Mouse (Mus musculus): ENCODE measurements around the gene Ttc23. TPM values are rescaled to one million over a fixed set of nuclear protein-coding genes. Genes with fewer than 3 reads are reported as not detected.

Gene Ttc23
- total and polyA plus RNA-seq, 3 experiments, result 0.42 to 4.8 TPM; not detected in 1

- Histone ChIP-seq H3K4me1 (ENCODE audit: control insufficient read depth in 1 of 2, insufficient read depth in 2 of 2, low read length in 2 of 2) (no peaks in the 10 kb centered on the region), H3K9ac (ENCODE audit: control insufficient read depth, low read depth, low read length, poor library complexity, severe bottlenecking) (no peak overlapping the region), H3K9me3 (replicated peaks; ENCODE audit: insufficient read depth, low read length) (no peaks in the 10 kb centered on the region), H3K4me3 (ENCODE audit: control insufficient read depth in 1 of 2, insufficient read depth in 1 of 2, low read depth in 2 of 2, low read length in 2 of 2) (no peak overlapping the region), H3K27ac (ENCODE audit: control insufficient read depth, low read depth, low read length) (no peak overlapping the region), H3K36me3 (ENCODE audit: control insufficient read depth in 1 of 2, insufficient read depth in 2 of 2, low read length in 2 of 2) (no peaks in the 10 kb centered on the region), H3K79me2 (ENCODE audit: control insufficient read depth, insufficient read depth, low read length, poor library complexity) (no peaks in the 10 kb centered on the region), H3K27me3 (ENCODE audit: control insufficient read depth in 1 of 2, insufficient read depth in 2 of 2, low read length in 2 of 2) (no peaks in the 10 kb centered on the region)
- no peak for TF ChIP-seq RCOR1 (IDR thresholded peaks at IDR 0.05; ENCODE audit: low read depth, low read length)
- no peak for TF ChIP-seq ZKSCAN1 (IDR thresholded peaks at IDR 0.05; ENCODE audit: low read depth, low read length)
- TF ChIP-seq E2F4 (IDR thresholded peaks at IDR 0.05; ENCODE audit: borderline replicate concordance, low read depth, low read length), result no peak
- no peak for TF ChIP-seq USF1 (IDR thresholded peaks at IDR 0.05; ENCODE audit: low read depth, low read length)
- no peak for TF ChIP-seq CHD1 (IDR thresholded peaks at IDR 0.05; ENCODE audit: low read depth, low read length)
- TF ChIP-seq MAZ (IDR thresholded peaks at IDR 0.05; ENCODE audit: low read depth, low read length), result no peak
- no peak for TF ChIP-seq EP300 (IDR thresholded peaks at IDR 0.05; ENCODE audit: low read depth in 1 of 2, low read length in 2 of 2)
- TF ChIP-seq GATA1 (IDR thresholded peaks at IDR 0.05; ENCODE audit: low read depth, low read length), result no peak
- TF ChIP-seq HCFC1 (IDR thresholded peaks at IDR 0.05; ENCODE audit: low read depth, low read length), result no peak
- no peak for TF ChIP-seq UBTF (IDR thresholded peaks at IDR 0.05; ENCODE audit: borderline replicate concordance, insufficient read depth, low read depth, low read length)
- no peak for TF ChIP-seq POLR2AphosphoS5 (IDR thresholded peaks at IDR 0.05; ENCODE audit: borderline replicate concordance, low read depth, low read length)
- no peak for TF ChIP-seq MAX (IDR thresholded peaks at IDR 0.05; ENCODE audit: low read length)
- no peak for TF ChIP-seq NELFE (IDR thresholded peaks at IDR 0.05; ENCODE audit: low read depth, low read length)
- no peak for DNase-seq (ENCODE audit: low read depth, low spot score)
These were observed 26.4 kb downstream of the Ttc23 start for GRCm38 (mm10) chr7:67673656-67674055.

- Histone ChIP-seq H3K27me3 (ENCODE audit: control insufficient read depth in 1 of 2, insufficient read depth in 2 of 2, low read length in 2 of 2) (no peaks in the 10 kb centered on the region), H3K79me2 (ENCODE audit: control insufficient read depth, insufficient read depth, low read length, poor library complexity) (no peaks in the 10 kb centered on the region), H3K9ac (ENCODE audit: control insufficient read depth, low read depth, low read length, poor library complexity, severe bottlenecking) (no peak overlapping the region), H3K4me3 (ENCODE audit: control insufficient read depth in 1 of 2, insufficient read depth in 1 of 2, low read depth in 2 of 2, low read length in 2 of 2) (no peak overlapping the region), H3K9me3 (replicated peaks; ENCODE audit: insufficient read depth, low read length) (no peaks in the 10 kb centered on the region), H3K27ac (ENCODE audit: control insufficient read depth, low read depth, low read length) (no peak overlapping the region), H3K4me1 (ENCODE audit: control insufficient read depth in 1 of 2, insufficient read depth in 2 of 2, low read length in 2 of 2) (no peaks in the 10 kb centered on the region), H3K36me3 (ENCODE audit: control insufficient read depth in 1 of 2, insufficient read depth in 2 of 2, low read length in 2 of 2) (no peaks in the 10 kb centered on the region)
- DNase-seq (ENCODE audit: low read depth, low spot score), result no peak
- TF ChIP-seq ZNF384 (IDR thresholded peaks at IDR 0.05; ENCODE audit: low read depth, low read length) (no peak), USF2 (IDR thresholded peaks at IDR 0.05; ENCODE audit: borderline replicate concordance in 1 of 2, insufficient read depth in 1 of 2, low read depth in 1 of 2, low read length in 2 of 2) (no peak), RCOR1 (IDR thresholded peaks at IDR 0.05; ENCODE audit: low read depth, low read length) (no peak), CTCF (IDR thresholded peaks at IDR 0.05 in 2 of 3, conservative IDR thresholded peaks at IDR 0.05 in 1 of 3; ENCODE audit: control insufficient read depth in 1 of 3, insufficient read depth in 1 of 3, low read depth in 2 of 3, low read length in 3 of 3, poor library complexity in 1 of 3, severe bottlenecking in 1 of 3) (no peak), HCFC1 (IDR thresholded peaks at IDR 0.05; ENCODE audit: low read depth, low read length) (no peak), UBTF (IDR thresholded peaks at IDR 0.05; ENCODE audit: borderline replicate concordance, insufficient read depth, low read depth, low read length) (no peak), MYC (IDR thresholded peaks at IDR 0.05; ENCODE audit: low read depth, low read length) (no peak), USF1 (IDR thresholded peaks at IDR 0.05; ENCODE audit: low read depth, low read length) (no peak), SMC3 (IDR thresholded peaks at IDR 0.05; ENCODE audit: low read depth, low read length) (no peak)
These were observed 31.8 kb downstream of the Ttc23 start for GRCm38 (mm10) chr7:67678878-67679499.
